Mouse (Mus musculus): ENCODE results near the gene Actr8. TPM values are rescaled to one million over a fixed set of nuclear protein-coding genes. Genes with fewer than 3 reads are reported as not detected.

Actr8 gene
- 10 to 100 TPM; 40.1 to 46.9 TPM for total RNA-seq (2021)
- long read RNA-seq, experiment 1, transcript Actr8-201 (13 exons, 2,119 nt), result major isoform, 32 of 38 reads
- long read RNA-seq, experiment 1, partial matches to known transcripts, result 2 of 38 reads
- long read RNA-seq, experiment 1, other reads (novel, unspliced or antisense), result 4 of 38 reads
- long read RNA-seq, experiment 2, transcript Actr8-201 (13 exons, 2,119 nt), result major isoform, 38 of 50 reads
- long read RNA-seq, experiment 2, partial matches to known transcripts, result 7 of 50 reads
- long read RNA-seq, experiment 2, other reads (novel, unspliced or antisense), result 4 of 50 reads

DNA sequence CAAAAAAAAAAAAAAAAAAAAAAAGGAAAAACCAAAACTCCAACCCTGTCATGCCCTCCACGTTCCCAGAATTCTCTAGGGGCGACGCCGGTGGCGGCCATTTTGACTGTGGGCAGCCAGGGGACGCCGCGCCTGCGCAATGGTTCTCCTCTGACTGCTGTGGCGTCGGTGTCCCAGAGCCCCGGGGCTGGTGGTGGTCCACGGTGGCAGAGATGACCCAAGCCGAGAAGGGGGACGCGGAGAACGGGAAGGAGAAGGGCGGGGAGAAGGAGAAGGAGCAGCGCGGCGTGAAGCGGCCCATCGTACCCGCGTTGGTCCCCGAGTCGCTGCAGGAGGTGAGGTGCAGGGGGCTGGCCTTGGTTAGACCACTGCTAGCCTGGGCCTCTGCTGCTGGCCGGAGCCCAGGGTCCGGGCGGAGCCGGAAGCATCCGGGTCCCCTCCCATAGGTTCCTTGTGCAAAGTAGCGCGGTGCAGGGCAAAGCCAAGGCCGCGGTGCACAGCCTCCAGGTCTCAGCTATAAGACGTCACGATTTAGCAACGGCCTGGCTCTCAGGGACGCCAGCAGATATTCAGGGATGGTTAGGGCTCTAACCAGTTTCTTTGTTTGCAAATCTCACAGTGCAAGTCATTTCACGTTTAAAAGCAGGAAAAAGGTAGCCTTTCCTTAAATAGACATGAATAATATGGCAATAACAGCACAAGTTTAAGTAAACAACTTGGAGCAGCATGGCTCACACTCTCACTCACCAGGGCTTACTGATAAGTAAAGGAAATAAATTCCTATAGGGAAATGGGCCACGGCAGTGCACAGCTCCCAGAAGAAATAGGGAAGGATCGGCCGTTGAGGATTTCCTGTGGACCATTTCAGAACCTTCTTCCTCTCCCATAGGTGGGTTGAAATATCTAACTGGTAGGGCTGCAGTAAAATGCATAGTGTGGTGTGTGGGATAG, at the start of gene Actr8:
Gene Actr8, plus strand, starts transcription at position 84 of the 951 bp plus-strand sequence.
- peak; percentile 91 to 92 for DNase-seq (ENCODE audit: low spot score in 2 of 2)

DNA sequence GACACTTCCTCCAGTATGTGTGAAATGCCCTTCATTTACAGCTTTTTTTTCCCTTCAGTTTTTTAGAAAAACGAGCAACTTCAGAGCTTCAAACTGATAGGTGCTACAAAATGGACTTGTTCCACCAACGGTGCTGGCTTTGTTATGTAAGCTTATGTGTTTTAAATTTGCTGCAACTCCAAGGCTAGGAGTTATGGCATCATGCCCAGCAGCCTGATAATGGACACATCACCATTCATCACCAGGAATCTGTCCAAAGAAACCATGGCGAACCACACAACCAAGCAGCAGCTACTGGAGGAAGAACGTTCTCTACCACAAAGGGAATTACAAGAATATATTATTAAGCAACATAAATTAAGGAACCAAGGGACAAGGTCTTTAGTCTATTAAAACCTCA, 49.2 kb upstream of the Actr8 start:
- DNase-seq (ENCODE audit: low spot score in 2 of 2), result no peak

DNA sequence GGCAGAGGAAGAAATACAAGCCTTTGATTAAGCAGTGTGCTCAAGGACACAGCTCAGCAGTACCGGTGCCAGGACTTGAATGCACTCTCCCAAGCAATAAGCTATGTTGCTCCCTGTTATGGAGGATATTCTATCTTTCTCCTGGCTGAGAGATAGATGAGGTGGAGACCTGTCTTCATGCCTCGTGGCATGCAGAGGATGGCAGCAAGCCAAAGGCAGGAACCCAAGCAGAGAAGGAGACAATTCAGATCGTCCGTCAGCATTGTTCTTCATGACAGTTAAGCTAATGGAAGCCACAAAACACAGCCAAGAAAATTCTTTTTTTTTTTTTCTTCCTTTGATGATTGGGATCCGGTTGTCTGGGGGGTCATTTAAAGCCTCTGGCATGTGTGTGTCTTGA, 42.6 kb upstream of the Actr8 start:
- DNase-seq (ENCODE audit: low spot score in 2 of 2), result no peak

DNA sequence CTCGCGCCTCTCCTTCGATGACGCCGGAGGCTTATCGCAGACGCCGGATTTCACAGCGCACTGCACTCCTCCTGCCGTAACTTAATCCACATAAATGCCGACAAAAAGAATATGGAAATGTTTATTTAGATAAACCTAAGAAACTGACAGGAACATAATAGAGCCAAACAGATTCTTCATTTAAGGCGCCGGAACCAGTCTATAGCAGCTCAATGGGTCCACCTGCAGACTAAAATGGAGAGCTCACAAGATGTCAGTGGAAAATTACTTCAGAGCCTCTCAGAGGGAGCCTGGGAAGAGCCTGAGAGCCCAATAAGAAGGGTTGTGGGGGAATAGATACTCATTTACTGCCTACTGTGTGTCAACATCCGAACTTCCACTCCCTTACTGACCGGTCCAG, 40.7 kb upstream of the Actr8 start:
- no peak for DNase-seq (ENCODE audit: low spot score in 2 of 2)

DNA sequence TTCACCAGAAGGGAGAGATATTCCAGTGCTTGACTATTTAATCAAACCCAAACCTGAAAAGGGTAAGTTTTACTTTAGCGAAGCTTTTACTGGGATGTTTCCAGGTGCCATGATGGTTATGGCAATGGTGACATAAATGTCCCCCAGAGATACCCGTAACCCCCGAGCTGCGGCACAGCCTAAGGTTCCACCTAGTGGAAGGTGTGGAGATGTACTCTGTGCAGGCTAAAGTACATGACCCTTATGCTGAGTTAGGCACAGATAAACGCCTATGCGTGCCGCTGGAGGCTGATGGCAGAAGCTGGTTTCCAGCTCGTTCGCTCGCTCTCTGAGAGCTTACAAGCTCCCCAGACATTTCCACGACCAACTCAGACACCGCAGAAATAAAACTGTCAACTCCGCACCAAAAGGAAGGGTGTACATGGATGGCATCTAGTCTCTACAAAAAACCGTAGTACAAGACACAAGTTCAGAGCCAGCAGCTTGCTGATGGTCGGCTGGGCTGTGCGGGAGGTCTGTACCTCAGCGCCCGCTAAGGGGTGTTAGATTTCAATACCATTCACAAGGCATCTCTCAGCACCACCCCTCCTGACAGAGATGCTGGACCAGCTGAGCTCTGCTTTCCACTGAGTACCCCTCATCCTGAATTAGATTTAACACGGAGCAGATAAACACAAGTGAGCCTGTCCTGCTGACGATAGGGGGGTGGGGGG, 38.4 kb upstream of the Actr8 start:
- DNase-seq (ENCODE audit: low spot score in 2 of 2), result no peak

DNA sequence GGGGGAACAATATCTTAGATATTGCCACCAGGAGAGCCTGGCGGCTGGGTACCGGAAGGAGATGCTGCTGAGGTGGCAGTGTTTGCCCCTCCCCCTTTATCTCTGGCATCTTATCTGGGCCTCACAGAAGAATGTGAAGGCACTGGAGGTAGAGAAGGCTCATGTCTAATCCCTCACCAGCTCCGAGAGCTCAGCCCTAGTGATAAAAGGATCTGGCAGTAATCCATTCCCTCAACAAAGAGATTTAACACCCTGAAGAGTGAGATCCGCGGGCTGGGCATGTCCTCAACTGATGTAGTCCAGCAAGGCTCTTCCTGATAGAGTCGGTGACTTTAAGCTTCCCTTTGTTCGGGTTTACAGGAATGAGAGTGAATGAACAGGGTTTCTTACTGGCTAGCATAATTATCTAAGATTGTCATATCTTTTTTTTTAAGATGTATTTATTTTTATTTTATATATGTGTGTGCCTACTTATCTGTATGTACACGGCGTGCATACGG, 37.8 kb upstream of the Actr8 start:
- DNase-seq (ENCODE audit: low spot score in 2 of 2), result no peak

DNA sequence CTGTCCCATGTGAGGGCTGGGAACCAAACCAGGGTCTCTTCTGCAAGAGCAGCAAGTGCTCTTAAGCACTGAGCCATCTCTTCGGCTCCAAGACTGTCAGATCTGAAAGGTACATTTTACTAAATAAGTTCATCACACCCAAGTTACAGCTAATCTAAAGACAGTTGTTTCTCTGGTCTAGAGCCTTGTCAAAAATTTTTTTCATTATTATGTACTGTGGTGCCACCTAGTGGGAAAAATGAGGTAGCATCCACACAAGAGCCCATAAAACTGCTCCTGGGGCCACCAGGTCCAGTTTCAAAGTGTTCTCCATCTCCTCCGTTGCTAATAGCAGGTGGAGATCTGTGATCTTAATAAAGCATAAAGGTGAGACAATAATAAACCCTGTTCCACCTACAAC, 37.3 kb upstream of the Actr8 start:
- DNase-seq (ENCODE audit: low spot score in 2 of 2), result peak in 1 of 2 experiments; percentile 18

DNA sequence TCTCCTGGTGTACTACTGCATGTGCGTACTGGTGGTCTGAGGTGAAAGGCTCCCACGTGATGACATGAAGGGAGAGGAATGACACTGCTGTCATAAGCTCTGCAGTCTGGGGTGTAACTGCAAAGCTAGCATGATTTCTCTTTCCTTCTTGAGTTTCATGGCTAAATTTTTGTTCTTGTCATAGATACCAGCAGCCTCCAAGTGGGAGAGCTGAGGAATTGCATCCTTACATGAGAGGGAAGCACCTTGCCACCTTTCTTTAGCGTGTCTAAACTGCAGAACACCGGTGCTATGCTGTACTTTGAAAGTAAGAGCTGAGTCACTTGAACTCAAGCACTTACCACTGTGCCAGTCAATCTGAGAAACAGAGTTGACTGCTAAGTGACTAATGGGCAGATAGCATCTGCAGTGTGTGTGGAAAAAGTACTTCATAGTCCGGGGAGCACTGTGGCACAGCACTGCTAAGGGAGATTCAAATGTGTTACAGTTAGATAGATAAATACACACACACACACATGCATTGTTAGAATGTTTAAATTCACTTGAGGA, 31.3 kb upstream of the Actr8 start:
- no peak for DNase-seq (ENCODE audit: low spot score in 2 of 2)

DNA sequence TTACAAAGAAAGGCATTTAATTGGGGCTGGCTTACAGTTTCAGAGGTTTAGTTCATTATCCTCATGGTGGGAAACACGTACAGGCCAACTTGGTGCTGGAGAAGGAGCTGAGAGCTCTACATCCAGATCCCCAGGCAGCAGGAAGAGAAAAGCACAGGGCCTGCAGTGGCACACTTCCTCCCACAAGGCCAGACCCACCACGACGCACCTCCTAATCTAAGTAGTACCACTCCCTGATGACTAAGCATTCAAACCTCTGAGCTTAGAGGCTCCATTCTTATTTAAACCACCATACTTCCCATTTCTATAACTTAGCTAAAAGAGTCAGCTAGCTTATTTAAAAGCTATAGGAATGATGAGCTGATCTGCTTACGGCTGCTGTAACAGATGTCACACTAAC, 27.3 kb upstream of the Actr8 start:
- no peak for DNase-seq (ENCODE audit: low spot score in 2 of 2)

DNA sequence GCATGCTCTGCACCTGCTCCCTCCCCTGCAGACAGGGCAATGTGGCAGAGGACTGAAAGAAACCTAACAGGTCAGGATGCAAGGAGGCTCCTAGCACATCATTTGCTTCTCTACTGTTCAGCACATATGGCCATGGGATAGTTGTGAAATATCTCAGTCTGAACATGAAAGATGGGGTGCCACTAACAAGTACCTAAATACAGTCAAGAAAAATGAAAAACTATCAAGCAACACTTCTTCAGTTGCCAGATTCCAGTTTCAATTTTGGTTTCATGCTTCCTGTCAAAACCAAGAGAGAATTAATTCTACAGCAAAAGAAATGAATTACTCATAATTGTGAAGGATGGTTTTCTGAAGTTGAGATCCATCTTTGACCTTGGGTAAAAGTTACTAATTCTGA, 20.7 kb upstream of the Actr8 start:
- no peak for DNase-seq (ENCODE audit: low spot score in 2 of 2)

DNA sequence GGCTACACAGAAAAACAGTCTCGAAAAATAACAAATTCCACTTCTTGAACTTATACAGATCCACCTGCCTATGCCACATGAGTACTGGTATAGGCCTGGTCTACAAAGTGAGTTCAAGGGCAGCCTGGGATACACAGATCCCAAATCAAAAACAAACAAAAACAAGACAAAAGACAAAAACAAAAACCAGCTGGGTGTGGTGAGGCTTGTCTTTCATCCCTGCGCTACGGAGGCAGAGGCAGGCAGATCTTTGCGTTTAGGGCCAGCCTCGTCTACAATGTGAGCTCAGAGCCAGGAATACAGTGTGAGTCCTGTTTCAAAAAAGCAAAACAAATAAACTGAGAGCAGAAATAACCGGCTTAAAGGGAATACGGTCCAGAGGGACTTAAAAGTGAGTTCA, 10.5 kb upstream of the Actr8 start:
- DNase-seq (ENCODE audit: low spot score in 2 of 2), result no peak

DNA sequence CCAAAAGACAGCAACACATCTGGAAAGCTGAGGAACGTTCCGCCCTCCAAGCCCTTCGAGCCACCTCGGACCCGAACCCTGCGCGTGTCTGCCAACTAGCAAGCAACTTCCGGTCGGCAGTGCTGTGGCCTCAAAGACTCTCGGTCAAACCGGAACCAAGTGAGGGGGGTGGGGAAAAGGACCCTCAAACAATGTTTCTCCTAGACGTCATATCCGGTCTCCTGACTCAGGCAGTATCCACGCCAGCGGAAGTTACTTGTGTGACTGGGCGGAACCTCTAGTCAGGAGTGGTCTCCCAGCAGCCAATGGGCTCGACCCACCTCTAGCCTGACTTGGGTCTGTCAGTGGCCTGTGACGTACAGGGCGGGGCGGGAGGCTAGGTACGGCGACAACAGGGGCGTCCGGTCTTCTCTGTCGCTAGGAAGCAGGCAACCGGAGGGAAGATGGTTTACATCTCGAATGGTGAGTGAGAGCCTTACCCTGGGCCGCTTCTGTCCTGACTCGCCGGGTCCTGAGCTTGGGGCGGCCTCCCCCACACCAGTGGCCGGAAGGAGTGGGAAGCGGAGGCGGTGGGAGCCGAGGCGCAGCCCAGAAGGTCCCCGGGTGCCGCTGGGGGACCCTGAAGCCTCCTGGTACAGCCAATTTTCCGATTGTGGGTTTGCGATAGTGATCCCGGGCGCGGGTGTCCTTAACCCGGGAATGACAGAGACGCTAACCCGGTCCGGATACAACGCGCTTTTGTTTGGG, 9.9 kb upstream of the Actr8 start, which contains the start of gene Selenok:
Gene Selenok, plus strand, starts transcription at position 234 of the 747 bp plus-strand sequence.
- DNase-seq (ENCODE audit: low spot score in 2 of 2), result peak; percentile 76 to 91

DNA sequence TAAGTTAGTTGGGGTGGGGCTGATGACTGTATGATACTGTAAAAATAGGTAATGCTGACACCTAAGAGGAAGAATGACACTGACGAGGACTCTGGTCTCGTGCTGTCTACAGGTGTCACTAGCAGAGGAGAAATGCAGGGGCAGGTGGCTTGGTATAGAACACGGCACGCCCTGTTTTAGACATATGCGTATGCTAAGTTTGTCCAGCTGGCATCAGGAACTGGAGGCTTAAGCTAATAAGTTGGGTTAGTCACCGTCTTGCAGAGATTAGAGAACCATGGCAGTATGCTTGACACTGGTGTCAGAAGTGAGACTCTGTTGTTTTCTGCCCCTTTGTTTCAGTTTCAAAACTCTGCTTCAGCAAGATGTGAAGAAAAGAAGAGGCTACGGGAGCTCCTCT, 6.7 kb upstream of the Actr8 start:
- no peak for DNase-seq (ENCODE audit: low spot score in 2 of 2)

DNA sequence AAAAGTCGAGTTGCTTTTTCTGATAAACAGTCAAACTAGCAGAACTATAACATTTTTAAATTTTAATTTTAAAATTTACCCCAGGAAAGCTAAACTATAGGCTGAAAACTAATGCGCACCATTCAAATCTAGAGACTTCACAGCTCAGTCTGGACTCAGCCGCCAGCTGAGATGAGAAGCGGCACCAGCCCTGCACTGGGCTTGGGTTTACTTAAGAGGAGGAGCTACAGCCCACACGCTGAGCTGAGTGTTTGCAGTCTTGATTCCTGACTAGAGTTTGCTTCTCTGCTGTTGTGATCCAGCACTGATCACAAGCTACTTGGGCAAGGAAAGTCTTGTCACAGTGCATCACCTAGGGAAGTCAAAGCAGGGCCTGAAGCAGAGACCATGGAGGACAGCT, 6.1 kb upstream of the Actr8 start:
- no peak for DNase-seq (ENCODE audit: low spot score in 2 of 2)

DNA sequence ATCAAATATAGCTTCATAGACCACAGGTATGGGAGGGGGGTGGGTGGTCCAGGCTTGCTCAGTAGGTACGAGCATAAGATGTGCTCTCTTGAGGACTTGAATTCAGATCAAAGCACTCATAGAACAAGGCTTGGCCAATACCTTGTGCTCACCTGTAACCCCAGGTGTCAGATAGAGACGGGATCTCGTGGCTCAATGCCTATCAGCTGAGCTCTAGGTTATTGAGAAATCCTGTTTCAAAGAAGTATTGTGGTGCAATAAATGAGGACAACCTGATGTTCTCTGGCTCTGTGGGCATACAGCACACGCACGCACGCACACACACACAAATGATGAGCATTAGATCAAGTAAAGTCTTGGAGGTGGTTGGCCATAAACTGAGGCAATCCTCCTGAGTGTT, 1.2 kb upstream of the Actr8 start:
- no peak for DNase-seq (ENCODE audit: low spot score in 2 of 2)

DNA sequence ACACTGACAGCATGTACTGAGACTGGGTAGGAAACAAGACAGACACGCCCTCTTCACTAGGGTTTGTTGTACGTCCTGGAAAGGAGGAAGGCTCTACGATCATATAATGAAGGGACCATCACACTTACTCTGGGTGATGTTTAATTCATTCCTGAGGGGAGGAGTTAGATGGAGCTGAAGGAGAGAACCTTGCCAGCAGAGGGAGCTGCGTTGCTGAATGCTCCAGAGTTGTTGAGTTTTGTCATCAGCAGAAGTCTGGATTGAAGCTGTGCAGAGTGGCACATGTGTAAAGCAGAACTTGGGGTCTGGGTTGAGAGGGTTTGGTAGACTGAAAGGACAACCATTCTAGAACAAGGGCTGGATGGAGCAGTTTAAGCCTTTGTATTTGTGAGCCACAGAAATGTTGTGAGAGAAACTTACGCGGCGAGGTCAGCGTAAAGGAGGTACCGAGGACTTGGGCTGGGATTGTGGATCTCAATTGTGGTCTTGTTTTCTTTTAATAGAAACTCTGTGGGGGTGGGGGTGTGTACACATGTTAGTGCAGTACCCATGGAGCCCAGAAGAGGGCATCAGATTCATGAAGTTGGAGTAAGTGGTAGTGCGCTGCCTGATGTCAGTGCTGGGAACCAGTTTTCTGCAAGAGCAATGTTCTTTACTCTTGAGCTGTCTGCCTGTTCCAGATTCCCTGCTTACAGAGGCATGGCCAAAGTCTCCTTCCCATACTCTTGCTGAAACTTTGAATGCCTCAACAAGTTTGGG, 2.5 kb downstream of the Actr8 start:
- no peak for DNase-seq (ENCODE audit: low spot score in 2 of 2)

DNA sequence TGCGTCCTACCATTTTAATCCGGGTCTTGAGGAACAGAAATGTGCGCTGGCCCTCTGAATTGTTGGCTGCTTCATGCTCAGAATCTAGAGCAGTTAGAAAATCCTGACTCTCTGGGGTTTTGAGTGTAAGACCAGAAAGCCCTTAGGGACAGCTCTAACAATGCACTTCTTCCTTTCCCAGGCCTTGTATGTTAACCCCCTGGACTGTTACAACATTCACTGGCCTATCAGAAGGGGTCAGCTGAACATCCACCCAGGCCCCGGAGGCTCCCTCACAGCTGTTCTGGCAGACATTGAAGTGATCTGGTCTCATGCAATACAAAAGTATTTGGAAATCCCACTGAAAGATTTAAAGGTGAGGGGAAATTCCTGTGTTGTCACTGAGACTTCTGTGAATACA, 8.0 kb downstream of the Actr8 start:
- DNase-seq (ENCODE audit: low spot score in 2 of 2), result no peak

DNA sequence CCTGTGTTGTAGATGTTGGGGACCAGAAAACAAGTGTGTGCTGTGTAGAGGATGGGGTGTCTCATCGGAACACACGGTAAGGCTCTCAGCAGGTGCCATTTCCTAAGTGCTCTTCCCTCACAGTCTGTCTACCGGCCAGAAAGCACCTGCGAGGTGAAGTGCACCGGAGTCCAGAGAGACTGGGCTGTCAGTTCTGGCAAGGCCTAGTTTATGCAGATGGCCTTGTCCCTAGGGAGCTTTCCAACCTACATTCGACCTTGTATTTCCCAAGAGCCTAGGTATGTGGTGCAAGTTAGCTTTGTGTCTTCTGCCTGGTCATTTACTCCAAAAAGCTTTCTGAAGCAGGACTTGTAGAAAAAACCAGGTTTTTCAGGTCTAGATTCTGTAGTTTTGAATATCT, 9.1 kb downstream of the Actr8 start:
- no peak for DNase-seq (ENCODE audit: low spot score in 2 of 2)

DNA sequence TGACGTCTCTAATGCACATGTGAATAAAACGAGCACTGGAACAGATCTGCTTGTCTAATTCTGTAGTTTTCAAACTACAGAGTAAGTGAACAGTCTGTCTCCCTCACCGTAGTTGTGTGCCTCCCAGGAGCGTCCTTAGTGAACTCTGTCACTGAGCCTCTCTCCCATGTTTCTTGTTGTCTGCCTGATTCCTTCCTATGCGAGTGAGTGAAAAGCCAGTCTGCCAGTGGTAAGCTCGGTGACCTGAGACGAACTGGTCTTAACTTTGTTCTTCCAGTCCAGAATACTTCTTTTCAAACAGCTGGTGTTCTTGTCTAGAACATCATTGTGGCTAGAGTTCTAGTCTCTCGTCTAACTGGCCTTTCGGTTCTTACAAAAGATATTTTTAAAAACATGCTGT, 9.6 kb downstream of the Actr8 start:
- DNase-seq (ENCODE audit: low spot score in 2 of 2), result no peak

DNA sequence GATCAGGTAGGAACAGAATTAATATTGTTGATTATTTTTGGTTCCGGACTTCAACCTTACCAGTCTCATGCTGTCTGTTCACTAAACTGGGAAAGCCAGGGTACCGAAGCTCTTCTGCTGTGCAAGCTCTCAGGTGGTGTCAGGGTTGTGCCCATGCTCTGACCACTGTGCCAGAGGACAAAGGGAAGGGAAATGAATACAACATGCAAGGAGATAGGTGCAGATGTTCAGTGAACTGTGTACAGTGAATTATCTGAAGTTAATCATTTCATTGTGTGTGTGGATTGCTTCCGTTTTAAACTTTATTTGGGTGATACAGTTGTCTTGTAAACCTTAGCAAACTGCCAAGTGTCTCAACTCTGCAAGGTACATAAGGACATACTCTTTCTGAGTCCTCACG, 10.2 kb downstream of the Actr8 start:
- no peak for DNase-seq (ENCODE audit: low spot score in 2 of 2)
